Mouse (Mus musculus): ENCODE measurements at regions not wholly inside any gene's neighbourhood (a gene's known extent, or its start where the extent isn't known, plus 50 kb on each side); places are given as distances from the start of the nearest gene placed in this dataset.

DNA sequence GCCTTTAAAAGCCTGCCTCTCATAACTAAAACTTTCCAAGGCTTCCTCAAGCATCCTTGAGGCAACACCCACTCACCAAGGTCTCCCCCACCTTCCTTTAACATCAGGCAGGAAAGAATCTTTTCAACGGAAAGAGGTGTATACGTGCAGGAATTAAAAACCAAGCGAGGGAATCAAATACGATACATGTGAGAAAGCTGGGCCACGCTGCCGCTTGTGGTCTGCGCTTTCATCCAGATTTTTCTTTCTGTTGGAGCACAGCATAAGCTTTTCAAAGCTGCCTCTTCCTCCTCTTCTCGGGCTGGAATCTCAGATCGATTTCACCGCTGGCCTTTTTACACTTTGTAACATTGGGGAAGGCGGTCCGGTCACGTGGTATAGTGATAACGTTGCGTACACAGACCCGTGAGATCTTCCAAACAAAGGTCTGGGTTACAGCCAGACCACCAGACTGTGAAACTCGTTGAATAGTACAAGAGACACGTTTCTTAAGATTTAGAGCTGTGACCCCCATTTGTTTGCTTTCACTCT, 114.4 kb upstream of the Cpsf6 start:
- peak overlapping the region; percentile 80 for H3K27ac ChIP-seq

DNA sequence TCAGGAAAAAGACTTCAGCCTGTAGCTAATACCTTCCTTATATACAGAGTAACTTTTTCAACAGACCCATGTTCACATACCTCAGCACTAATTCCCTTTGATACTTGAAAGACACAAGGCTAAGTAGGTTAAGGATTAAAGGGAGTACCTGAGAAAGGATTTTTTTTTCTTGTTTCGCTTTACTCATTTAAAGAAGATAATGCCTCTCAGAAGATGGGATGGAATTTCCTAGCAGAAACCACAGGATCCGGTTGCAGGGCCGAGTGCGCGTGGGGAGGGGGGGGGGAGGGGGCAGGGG, 114.0 kb upstream of the Cpsf6 start:
- Histone ChIP-seq H3K4me1 (peaks cover 6% of the 10 kb centered on the region; the same call in 1 of the 2 replicates), H3K9me3 (replicated peaks) (no peaks in the 10 kb centered on the region), H3K4me3 (peak overlapping the region; percentile 44), H3K27me3 (ENCODE audit: low read depth, poor library complexity, severe bottlenecking) (no peaks in the 10 kb centered on the region), H3K27ac (peak overlapping the region; percentile 80; the same call in 1 of the 2 replicates), H3K36me3 (no peaks in the 10 kb centered on the region)
- no peak for DNase-seq (ENCODE audit: low spot score)
- 23% methylated on average over 4 of the region's 5 CpGs for WGBS

More for the DNA sequence above, 114.4 kb upstream of the Cpsf6 start:
- Histone ChIP-seq H3K9me3 (replicated peaks) (no peaks in the 10 kb centered on the region), H3K4me3 (peak overlapping the region; percentile 44), H3K4me1 (peaks cover 6% of the 10 kb centered on the region; the same call in 1 of the 2 replicates), H3K27me3 (ENCODE audit: low read depth, poor library complexity, severe bottlenecking) (no peaks in the 10 kb centered on the region), H3K36me3 (no peaks in the 10 kb centered on the region)
- peak; percentile 40 for DNase-seq (ENCODE audit: low spot score)
- WGBS, result 35% methylated on average over 18 of the region's 18 CpGs

DNA sequence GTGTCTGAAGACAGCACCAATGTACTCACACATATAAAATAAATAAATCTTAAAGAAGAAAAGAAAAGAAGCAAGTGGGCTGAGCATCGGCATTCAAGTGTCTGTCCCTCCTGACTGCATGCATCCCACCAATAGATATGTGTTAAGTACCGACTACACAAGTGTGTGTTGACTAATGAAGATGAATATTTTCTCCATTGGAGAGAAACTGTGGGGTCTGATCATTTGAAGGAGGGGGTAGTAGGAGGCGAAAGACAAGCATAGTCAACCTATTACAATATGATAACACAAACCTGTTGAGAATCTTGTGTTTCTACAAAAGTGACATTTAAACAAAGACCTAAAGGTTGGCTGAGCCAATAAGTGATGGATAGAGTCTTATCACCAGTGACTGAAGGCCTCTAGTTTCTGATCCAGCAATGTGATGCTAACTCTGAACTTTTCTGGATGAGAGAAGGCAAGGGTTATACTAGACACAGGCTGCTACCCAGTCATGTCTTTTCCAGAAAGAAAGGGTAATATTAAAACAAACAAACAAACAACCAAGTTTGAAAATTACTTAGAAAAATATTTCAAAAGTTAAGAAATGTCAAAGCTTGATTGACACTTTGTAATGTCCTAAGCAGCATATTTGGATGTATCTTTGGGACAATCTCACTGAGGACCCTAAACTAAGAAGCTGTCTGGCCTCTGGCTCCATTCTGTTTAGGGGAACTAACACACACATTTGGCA, 113.4 kb upstream of the Cpsf6 start:
- Histone ChIP-seq H3K27ac (no peak overlapping the region; the same call in 1 of the 2 replicates), H3K36me3 (no peaks in the 10 kb centered on the region), H3K4me3 (no peak overlapping the region), H3K4me1 (peaks cover 6% of the 10 kb centered on the region; the same call in 1 of the 2 replicates), H3K9me3 (replicated peaks) (no peaks in the 10 kb centered on the region), H3K27me3 (ENCODE audit: low read depth, poor library complexity, severe bottlenecking) (no peaks in the 10 kb centered on the region)
- WGBS, result 96% methylated on average over 3 of the region's 3 CpGs
- DNase-seq (ENCODE audit: low spot score), result no peak

DNA sequence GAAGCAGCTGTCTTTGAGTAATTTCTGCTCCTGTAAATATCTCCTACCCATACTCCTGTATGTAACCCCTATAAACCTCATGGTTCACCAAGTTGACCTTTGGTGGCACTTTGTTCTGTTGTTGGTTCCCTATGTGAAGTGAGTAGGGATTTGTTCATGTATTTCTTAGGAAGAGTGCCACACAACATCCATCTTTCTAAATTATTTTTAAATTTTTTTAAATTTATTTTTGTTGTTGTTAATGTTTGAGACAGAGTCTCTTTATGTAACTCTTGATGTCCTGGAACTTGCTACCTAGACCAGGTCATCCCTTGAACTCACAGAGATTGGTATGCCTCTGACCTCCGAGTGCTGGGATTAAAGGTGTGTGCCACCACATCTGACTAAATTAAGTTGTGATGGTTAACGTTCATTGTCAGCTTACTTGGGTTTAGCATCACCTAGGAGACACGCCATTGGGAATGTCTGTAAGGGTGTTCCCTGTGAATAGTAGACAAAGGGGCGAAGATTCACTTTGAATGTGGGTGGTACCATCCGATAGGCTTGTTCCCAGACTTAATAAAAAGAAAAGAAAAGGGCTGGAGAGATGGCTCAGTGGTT, 112.7 kb upstream of the Cpsf6 start:
- H3K4me1 ChIP-seq, result peaks cover 6% of the 10 kb centered on the region; the same call in 1 of the 2 replicates
- H3K27me3 ChIP-seq (ENCODE audit: low read depth, poor library complexity, severe bottlenecking), result no peaks in the 10 kb centered on the region
- H3K4me3 ChIP-seq, result no peak overlapping the region
- H3K36me3 ChIP-seq, result no peaks in the 10 kb centered on the region
- 94% methylated on average over 5 of the region's 5 CpGs for WGBS
- no peak overlapping the region for H3K27ac ChIP-seq
- H3K9me3 ChIP-seq (replicated peaks), result no peaks in the 10 kb centered on the region
- DNase-seq (ENCODE audit: low spot score), result no peak

DNA sequence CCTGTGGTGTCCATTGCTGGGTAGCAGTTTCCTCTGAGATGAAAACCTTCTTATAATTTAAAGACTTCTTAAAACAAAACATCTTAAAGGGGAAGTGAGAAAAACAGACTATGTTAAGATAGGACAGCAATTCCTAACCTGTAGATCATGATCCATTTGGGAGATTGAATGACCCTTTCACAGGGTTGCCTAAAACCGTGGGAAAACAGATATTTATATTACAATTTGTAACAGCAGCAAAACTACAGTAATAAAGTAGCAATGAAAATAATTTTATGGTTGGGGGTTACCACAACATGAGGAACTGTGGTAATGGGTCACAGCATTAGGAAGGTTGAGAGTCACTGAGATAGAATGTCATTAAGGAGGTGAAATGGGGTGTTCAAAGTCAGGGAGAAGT, 111.9 kb upstream of the Cpsf6 start:
- H3K36me3 ChIP-seq, result no peaks in the 10 kb centered on the region
- peaks cover 6% of the 10 kb centered on the region; the same call in 1 of the 2 replicates for H3K4me1 ChIP-seq
- no peaks in the 10 kb centered on the region for H3K27me3 ChIP-seq (ENCODE audit: low read depth, poor library complexity, severe bottlenecking)
- H3K9me3 ChIP-seq (replicated peaks), result no peaks in the 10 kb centered on the region
- DNase-seq (ENCODE audit: low spot score), result no peak
- no peak overlapping the region for H3K4me3 ChIP-seq
- H3K27ac ChIP-seq, result no peak overlapping the region
- 79% methylated on average over 1 of the region's 1 CpGs for WGBS

DNA sequence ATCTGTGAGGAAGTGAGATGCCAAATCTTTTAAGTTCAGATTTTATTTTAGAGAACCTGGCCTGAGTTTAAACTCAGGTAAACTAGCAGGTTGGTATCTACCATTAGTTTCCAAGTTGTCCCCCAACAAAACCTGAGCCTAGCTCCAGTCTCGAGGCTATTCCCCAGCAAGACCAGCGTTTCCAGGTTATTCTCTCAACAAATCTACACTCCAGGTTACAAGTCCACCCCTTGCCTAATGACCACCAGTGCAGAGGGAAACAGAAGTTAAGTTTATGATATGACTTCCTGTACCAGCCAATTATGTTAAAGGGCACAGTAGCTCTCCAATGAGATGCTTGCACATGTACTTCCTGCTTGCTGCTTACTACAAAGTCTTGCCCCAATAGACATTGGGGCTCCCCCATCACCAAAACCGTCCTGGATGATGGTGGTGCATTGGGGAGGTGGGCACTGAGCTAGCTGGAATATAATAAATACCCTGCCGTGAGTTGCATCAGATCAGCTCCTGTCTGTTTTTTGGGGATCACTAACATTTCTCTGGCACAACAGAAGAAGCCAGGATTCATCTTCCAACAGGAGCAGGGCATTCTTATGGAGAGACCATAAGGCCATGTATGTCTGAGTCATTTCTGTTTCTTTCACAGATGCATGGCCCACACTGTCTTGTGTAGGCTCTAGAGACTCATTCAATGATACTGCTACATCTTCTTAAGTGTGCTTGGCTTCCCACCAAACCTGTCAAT, 111.2 kb upstream of the Cpsf6 start:
- Histone ChIP-seq H3K9me3 (replicated peaks) (no peaks in the 10 kb centered on the region), H3K27ac (no peak overlapping the region), H3K27me3 (ENCODE audit: low read depth, poor library complexity, severe bottlenecking) (no peaks in the 10 kb centered on the region), H3K4me3 (no peak overlapping the region), H3K36me3 (no peaks in the 10 kb centered on the region), H3K4me1 (peaks cover 6% of the 10 kb centered on the region; the same call in 1 of the 2 replicates)
- DNase-seq (ENCODE audit: low spot score), result no peak
- WGBS, result 89% methylated on average over 4 of the region's 4 CpGs

DNA sequence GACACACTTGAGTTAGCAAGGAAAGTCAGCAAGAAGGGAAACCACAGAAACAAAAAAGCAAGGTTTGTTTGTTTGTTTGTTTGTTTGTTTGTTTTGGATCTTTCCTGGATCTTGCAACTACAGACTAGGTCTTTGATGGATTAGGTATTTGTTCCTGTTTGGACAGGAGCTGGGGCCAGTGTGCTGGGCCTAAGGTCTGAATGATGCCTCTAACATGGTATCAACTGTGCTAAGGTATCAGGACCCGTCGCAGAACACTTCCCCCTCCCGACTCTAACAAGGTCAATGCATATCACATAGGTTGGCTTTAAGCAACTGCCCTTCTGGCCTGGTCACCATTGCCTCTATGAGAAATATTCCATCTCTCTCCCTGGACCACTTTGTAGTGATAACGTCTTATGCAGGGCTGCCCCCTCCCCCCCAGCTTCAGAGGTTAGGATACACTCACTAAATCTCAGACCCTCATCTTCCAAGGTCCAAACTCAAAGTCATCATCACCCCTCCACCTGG, 103.3 kb upstream of the Cpsf6 start:
- 88% methylated on average over 4 of the region's 4 CpGs for WGBS
- no peak for DNase-seq (ENCODE audit: low spot score)
- H3K9me3 ChIP-seq (replicated peaks), result no peaks in the 10 kb centered on the region
- H3K4me1 ChIP-seq, result peaks cover 4% of the 10 kb centered on the region; the same call in 1 of the 2 replicates
- H3K27ac ChIP-seq, result no peak overlapping the region
- no peaks in the 10 kb centered on the region for H3K36me3 ChIP-seq
- no peaks in the 10 kb centered on the region for H3K27me3 ChIP-seq (ENCODE audit: low read depth, poor library complexity, severe bottlenecking)
- no peak overlapping the region for H3K4me3 ChIP-seq

DNA sequence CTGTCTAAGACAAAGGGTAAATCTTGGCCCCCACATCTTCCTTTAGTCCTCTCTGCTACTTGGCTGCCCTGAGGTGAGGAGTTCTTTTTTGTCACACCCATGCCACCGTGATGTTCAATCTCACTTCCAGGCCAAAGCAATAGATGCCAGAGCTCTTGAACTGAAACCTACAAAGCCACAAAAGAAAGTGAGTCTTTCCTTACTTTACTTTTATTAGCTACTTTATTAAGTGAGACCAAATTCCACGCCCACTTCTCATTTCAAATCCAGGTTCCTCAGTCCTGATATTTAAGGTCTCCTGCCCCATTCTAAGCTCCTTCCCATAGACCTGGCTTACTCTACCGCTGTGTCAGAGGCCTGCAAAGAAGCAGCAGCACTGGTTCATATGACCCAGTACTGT, 102.5 kb upstream of the Cpsf6 start:
- H3K4me1 ChIP-seq, result peaks cover 6% of the 10 kb centered on the region; the same call in 1 of the 2 replicates
- no peaks in the 10 kb centered on the region for H3K36me3 ChIP-seq
- DNase-seq (ENCODE audit: low spot score), result no peak
- H3K27me3 ChIP-seq (ENCODE audit: low read depth, poor library complexity, severe bottlenecking), result no peaks in the 10 kb centered on the region
- 94% methylated on average over 3 of the region's 3 CpGs for WGBS
- H3K9me3 ChIP-seq (replicated peaks), result no peaks in the 10 kb centered on the region
- no peak overlapping the region for H3K4me3 ChIP-seq
- no peak overlapping the region for H3K27ac ChIP-seq

DNA sequence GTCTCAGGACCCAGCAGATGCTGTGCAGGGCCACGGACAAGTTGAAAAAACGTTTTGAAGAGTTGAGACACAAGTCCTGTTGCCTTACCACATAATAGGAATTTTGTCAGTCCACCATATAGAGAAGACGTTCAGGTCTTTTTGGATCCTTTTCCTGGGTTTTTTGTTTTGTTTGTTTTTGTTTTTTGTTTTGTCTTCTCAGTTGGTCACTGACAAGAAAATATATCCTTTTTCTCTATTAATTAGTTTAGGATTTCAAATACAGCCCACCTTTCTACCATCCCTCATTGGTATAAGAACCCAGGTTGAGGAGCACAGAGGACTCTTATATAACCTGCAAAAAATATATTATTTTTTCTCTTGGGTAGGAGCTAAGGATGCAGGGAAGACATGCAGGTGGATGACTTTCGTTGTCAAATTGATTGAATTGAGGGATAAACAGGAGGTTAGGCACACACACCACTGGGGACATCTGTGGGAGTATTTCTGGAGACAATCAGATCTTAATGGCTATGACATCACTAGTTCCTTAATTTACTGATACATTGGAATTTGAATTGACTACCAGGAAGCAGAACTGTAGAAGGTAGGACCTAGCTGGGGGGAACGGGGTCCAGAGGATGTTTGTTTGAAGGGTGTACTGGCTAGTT, 101.7 kb upstream of the Cpsf6 start:
- H3K4me1 ChIP-seq, result peaks cover 6% of the 10 kb centered on the region; the same call in 1 of the 2 replicates
- no peaks in the 10 kb centered on the region for H3K9me3 ChIP-seq (replicated peaks)
- no peak overlapping the region for H3K27ac ChIP-seq
- DNase-seq (ENCODE audit: low spot score), result no peak
- no peaks in the 10 kb centered on the region for H3K36me3 ChIP-seq
- H3K27me3 ChIP-seq (ENCODE audit: low read depth, poor library complexity, severe bottlenecking), result no peaks in the 10 kb centered on the region
- H3K4me3 ChIP-seq, result no peak overlapping the region
- 88% methylated on average over 5 of the region's 5 CpGs for WGBS

DNA sequence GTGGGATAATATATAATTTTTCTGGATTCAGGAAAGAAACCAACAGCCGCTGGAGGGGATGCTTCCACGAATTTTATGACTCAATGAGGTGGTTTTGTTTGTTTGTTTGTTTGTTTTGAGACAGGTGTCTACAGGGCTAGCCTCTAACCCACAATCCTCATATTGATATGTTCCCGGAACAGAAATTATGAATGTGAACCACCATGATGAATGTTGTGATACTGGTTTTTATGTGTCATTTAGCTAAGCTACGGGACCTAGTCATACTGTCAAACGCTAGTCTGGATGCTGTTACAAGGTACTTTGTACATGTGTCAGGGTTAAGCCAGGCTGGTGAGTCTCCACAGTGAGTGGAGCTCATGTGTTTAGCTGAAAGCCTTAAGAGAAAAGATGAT, 100.6 kb upstream of the Cpsf6 start:
- Histone ChIP-seq H3K4me3 (no peak overlapping the region), H3K27me3 (ENCODE audit: low read depth, poor library complexity, severe bottlenecking) (no peaks in the 10 kb centered on the region), H3K36me3 (no peaks in the 10 kb centered on the region), H3K4me1 (peaks cover 6% of the 10 kb centered on the region; the same call in 1 of the 2 replicates), H3K9me3 (replicated peaks) (no peaks in the 10 kb centered on the region), H3K27ac (no peak overlapping the region)
- no peak for DNase-seq (ENCODE audit: low spot score)
- 88% methylated on average over 5 of the region's 5 CpGs for WGBS

DNA sequence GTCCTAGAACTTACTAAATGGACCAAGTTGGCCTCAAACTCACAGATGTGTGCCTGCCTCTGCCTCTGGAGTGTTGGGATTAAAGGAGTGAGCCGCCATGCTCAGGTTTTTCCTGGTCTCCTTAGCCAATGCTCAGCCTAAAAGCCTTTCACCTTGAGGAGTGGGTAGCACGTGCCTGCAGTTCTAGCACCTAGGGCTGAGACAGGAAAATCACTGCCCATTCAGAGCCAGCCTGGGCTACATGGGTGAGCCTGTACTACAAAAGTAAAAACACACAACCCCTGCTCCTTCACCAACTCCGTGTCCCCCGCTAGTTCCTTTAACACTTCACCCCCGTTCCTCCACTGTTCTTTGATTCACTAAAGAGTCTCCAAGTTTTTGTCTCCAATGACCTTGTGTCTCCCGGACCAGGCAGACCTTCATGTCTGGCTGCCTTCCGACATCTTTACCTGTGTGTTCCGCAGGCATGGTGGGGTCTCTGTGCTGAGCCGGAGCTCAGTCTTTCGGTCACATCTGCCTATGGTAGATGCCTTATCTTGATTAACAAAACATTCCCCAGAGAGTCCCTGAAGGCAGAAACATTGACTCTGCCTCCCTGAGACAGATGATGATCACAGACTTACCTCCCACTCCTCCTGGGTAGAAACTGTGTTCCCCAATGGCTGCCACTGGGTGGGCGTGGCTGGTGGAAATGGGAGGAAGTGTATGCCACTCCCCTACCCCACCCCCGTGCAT, 100.1 kb upstream of the Cpsf6 start:
- H3K4me3 ChIP-seq, result no peak overlapping the region
- no peaks in the 10 kb centered on the region for H3K9me3 ChIP-seq (replicated peaks)
- 91% methylated on average over 12 of the region's 12 CpGs for WGBS
- H3K27me3 ChIP-seq (ENCODE audit: low read depth, poor library complexity, severe bottlenecking), result no peaks in the 10 kb centered on the region
- peaks cover 6% of the 10 kb centered on the region; the same call in 1 of the 2 replicates for H3K4me1 ChIP-seq
- no peak for DNase-seq (ENCODE audit: low spot score)
- no peaks in the 10 kb centered on the region for H3K36me3 ChIP-seq
- no peak overlapping the region for H3K27ac ChIP-seq

DNA sequence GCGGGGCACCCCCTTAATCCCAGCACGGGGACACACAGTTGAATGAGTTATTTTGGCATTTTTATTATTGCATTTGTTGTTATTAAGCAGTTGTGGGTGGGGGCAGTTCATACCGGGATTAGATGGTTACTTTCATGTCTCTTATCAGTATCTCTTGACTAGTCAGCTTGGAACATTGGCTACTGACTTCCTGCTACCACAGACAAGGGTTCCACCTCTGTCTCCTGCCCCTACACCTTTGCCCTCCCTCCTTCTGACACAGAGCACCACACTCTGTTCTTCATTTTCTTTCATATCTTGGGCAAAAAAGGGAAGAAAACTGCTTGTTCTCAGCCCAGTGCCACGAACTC, 99.1 kb upstream of the Cpsf6 start:
- WGBS, result 84% methylated on average over 4 of the region's 4 CpGs
- no peak overlapping the region for H3K27ac ChIP-seq
- no peak for DNase-seq (ENCODE audit: low spot score)

More for the DNA sequence above, 99.1 kb upstream of the Cpsf6 start:
- Histone ChIP-seq H3K4me3 (no peak overlapping the region), H3K9me3 (replicated peaks) (no peaks in the 10 kb centered on the region), H3K4me1 (peaks cover 6% of the 10 kb centered on the region; the same call in 1 of the 2 replicates), H3K27me3 (ENCODE audit: low read depth, poor library complexity, severe bottlenecking) (no peaks in the 10 kb centered on the region), H3K36me3 (no peaks in the 10 kb centered on the region)
